Mouse (Mus musculus) heart, postnatal 10 days (tissue): Measurements from ENCODE around the gene Elavl4. TPM values are rescaled to one million over a fixed set of nuclear protein-coding genes. Genes with fewer than 3 reads are reported as not detected.

ENCODE experiments used
- DNase-seq, 2 experiments: peaks; one replicate each; pipeline ENCODE4 v3.0.0; 2021
- intact Hi-C: fragments of 180-260 bp; cut with DNase I; formaldehyde crosslinking; loops from one replicate; pipeline ENCODE4 v1.15.1; 2025
- total RNA-seq, 2 experiments: library from RNA; stranded (reverse); gene quantifications; 2 replicates each; pipeline ENCODE4 v1.2.3; 2021

The Elavl4 gene
- total RNA-seq, 2 experiments from 2014 or later: 0.29 TPM; not detected in 1

- DNase-seq: no peak
- intact Hi-C loops: no loop called here
Observed at GRCm38 (mm10) chr4:110266804-110267575, 84.7 kb downstream of the Elavl4 start.

- intact Hi-C loops: no loop called here
- no peak for DNase-seq
Observed at GRCm38 (mm10) chr4:110264345-110264943, 87.3 kb downstream of the Elavl4 start.

DNA sequence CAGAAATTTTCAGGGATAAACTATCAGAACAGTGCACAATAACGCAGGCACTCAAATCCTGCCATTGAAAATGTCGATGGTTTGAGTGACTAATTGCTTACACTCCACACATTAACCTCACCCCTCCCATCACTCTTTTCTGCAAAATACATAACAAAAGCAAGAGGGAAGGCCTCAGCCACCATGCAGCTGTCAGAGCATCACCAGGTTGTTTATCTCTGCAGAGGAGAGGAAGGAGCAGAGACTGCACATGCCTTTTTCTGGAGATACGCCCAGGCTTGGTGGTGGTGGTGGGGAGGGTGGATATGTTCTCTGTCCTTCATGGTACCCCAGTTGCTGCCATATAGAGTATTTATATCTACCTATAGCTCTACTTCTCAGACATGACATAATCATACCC, 94.3 kb downstream of the Elavl4 start:
- no peak for DNase-seq
- intact Hi-C loops: no loop called here

GRCm38 (mm10) chr4:110255617-110256016, 96.1 kb downstream of the Elavl4 start:
- DNase-seq: no peak
- intact Hi-C loops: no loop called here

- no peak for DNase-seq
- intact Hi-C loops: no loop called here
Observed at GRCm38 (mm10) chr4:110250055-110250454, 101.7 kb downstream of the Elavl4 start.

DNA sequence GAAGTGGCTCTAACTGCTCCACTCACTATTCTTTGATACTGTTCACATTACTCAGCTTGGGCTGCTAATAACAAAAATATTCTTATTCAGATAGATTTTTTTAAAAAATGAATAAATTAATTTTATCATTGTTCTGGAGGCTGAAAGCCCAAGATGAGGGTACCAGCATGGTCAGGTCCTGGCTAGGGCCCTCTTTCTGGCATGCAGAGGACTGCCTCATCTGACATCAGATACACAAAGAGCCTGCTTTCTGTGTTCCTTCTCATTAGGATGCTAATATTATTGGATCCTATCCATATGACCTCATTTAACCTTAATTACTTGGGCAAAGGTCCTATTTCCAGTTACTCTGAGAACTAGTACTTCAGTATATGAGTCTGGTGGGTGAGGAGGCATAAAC, 108.8 kb downstream of the Elavl4 start:
- no peak for DNase-seq
- intact Hi-C loops: no loop called here

DNA sequence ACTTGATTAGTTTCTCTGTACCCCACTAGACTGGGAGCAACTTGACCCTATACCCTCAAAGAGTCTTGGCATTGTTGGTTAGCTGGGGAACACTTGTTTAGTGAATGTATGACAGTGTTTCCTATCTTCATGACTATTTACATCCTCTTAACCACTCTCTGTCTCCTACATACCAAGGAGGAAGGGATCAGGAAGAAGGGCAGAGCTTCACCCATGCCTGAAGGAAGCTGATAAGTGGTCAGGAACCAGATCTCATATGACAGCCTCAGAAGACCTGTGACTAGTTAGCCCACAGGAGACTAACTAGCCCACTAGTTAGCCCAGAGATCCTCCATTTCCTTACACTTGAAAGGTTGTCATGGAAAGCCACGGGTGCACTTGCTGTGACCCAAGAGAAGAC, 117.2 kb downstream of the Elavl4 start:
- intact Hi-C loops: no loop called here
- no peak for DNase-seq

DNA sequence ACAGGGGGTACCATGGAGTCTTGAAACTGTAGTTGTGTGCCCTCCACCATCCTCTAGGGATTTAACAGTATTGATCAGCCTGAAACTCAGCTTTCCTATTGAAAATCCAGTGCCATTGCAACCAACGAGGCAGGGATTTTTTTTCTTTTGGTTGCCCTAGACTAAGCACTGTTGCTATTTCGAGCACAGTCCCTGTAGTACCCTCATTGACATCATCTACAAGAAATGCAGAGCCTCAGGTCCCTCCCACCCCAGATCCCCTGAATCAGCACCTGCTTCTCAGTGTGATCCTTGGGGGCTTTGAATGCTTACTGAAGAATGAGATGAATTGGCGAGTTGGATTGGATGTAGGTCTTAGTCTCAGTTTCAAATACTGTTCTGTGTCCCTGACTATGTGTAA, 119.4 kb downstream of the Elavl4 start:
- intact Hi-C loops: no loop called here

GRCm38 (mm10) chr4:110231799-110232198, 119.9 kb downstream of the Elavl4 start:
- no peak for DNase-seq
- intact Hi-C loops: no loop called here

More for the DNA sequence above, 119.4 kb downstream of the Elavl4 start:
- DNase-seq: no peak

DNA sequence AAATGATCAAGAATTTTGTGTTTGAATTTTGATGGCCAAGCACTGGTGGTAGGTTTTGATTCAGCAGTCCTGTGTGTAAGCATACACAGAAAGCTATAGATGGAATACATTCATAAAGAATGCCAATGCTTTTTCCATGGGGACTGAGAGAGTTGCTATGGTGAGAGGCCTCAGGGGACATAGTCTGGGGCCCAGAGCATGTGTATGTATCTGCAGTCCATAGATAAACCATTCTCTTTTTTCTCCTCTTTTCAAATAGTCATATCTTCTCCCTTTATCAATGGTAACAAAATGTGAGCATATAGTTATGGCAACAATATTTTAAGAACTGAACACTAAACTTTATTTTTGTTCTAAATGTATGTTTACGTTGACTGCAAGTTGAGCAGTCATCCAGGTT, 122.1 kb downstream of the Elavl4 start:
- no peak for DNase-seq
- intact Hi-C loops: no loop called here

DNA sequence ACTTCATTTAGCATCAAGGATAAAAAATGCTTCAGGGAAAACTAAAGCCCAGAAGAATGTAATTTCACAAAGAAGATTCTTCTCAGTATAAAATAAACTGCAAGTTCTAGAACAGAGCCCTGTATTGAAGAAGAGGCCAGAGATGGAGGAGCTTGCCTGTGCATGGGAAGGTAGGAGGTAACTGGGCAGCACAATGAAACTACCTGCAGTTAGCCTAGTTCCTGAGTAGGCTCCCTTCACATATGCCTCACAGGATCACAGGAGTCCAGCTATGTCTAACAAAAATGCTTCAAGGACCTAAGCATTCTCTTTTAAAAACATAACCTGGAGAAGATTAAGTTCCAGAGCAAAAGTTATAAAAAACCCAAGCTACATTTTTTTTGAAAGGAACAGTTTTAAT, 122.5 kb downstream of the Elavl4 start:
- DNase-seq: no peak
- intact Hi-C loops: no loop called here

DNA sequence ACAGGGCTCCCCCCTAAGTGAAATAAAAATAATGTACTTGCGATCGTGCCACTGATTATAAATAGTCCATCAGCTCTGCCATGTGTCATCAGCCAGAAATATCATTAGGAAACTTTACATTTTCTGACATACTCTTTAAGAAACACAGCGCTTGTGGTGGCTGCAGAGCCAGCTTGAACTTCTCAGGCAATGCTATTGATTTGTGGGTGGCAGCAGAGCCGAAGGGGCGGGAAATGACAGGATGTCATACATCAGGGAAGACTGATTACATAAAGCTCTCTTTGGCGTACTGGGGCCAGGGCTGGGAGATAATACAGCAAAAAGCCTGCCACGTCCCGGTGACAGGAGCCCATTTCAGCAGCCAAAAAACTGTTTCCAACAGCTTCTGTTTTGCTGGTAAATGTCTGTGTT, 124.1 kb downstream of the Elavl4 start:
- intact Hi-C loops: no loop called here
- DNase-seq: peak; percentile 3 to 6

GRCm38 (mm10) chr4:110225492-110225891, 126.2 kb downstream of the Elavl4 start:
- DNase-seq: no peak
- intact Hi-C loops: no loop called here

GRCm38 (mm10) chr4:110218819-110219218, 132.9 kb downstream of the Elavl4 start:
- intact Hi-C loops: no loop called here
- no peak for DNase-seq

DNA sequence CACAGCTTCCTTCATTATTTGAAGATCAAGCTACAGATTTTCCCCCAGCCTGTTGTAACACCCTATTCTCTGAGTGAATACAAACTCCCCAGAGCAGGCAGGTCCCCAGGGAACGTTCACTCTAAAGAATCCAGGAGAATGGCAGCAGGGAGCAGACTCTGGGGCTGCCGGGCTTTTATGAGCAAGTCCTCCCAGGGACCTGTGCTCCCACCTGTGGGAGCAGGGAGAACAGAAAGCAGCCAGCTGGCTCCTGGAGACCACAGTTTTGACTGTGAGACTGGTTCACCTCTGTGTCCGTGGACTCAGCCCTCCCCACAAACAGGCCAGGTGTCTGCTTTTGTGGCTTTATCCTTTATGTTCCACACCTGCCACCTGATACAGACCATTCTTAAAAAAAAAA, 134.2 kb downstream of the Elavl4 start:
- intact Hi-C loops: no loop called here
- DNase-seq: no peak

DNA sequence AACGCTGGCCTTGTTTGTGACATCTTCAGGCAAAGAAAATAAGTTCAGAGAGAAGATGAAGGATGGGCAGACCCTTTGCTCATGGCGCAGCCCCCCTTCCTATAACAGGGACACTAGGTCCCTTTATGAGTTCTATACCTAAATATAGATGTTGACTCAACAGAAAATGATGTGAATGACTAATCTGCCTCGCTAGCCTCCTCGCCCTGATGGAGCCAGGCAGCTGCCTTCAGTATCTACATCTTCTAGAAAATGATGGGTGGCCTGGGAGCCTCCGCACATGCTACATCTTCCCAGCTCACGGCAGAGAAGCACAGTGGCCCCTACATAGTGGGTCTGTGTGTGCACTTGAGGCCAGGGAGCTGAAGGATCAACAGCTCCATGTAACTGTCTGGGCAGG, 137.2 kb downstream of the Elavl4 start:
- intact Hi-C loops: no loop called here
- no peak for DNase-seq

DNA sequence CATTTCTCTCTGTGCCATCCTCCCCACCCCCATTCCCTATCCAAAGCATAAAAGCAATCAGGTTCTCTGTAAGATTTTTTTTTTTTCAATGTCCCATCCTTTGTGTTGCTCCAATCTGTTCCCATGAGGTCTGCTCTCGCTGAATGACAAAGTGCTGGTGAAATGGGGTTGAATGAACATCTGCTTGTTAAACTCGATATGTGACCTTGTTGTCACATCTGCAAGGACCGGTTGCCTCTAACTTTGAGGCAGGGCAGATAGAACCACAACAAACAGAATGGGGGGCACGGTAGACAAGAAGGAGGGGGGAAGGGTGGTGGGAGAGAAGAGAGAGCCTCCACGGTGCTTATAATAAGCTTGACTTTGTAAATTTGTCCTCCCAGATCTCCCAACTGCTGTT, 138.0 kb downstream of the Elavl4 start:
- DNase-seq: no peak
- intact Hi-C loops: no loop called here

GRCm38 (mm10) chr4:110210246-110210645, 141.5 kb downstream of the Elavl4 start:
- intact Hi-C loops: no loop called here
- no peak for DNase-seq

DNA sequence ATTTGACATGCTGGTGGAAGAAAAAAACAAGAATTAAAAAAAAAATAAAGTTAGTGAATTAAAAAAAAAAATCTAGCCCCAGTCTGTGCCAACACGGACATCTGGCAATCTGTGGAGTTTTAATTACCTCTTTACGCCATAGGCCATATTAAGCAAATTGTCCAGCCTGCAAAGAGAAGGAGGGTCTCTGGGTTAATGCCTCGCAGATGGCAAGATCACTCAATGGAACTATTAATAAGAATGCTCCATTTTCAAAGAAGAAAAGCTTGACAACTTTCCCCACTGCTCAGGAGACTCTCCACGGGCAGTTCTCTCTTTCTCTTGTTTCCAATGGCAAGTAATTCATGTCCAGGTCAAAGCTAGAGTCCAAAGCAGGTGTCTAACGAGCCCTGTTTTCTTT, 142.1 kb downstream of the Elavl4 start:
- intact Hi-C loops: no loop called here
- DNase-seq: no peak

GRCm38 (mm10) chr4:110201680-110202079, 150.0 kb downstream of the Elavl4 start:
- DNase-seq: no peak
- intact Hi-C loops: no loop called here

GRCm38 (mm10) chr4:110199897-110200296, 151.8 kb downstream of the Elavl4 start:
- DNase-seq: no peak
- intact Hi-C loops: no loop called here

DNA sequence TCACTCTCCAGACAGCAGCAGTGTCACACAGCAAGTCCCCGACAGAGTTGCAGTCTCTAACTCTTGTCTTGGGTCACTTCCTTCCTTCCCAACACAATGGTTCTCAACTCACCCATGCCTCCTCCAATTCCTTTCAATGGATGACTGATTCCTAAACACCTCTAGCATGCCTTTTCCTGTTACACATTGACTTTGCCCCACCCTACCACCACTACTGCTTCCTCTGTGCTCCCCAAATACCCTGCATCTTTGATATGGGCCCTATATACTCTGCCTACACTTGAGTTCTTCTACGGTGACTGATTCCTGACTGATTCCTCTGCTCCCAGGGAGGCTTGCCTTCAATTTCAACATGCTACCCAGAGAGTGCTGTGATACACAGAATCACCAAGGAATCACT, 153.1 kb downstream of the Elavl4 start:
- DNase-seq: no peak
- intact Hi-C loops: no loop called here

- intact Hi-C loops: no loop called here
Observed at GRCm38 (mm10) chr4:110177263-110177662, 174.4 kb downstream of the Elavl4 start.

More at GRCm38 (mm10) chr4:110177263-110177662, 174.4 kb downstream of the Elavl4 start:
- no peak for DNase-seq
